14 mouse cellular contexts compared by ENCODE assay signal in the genomic region with DNA sequence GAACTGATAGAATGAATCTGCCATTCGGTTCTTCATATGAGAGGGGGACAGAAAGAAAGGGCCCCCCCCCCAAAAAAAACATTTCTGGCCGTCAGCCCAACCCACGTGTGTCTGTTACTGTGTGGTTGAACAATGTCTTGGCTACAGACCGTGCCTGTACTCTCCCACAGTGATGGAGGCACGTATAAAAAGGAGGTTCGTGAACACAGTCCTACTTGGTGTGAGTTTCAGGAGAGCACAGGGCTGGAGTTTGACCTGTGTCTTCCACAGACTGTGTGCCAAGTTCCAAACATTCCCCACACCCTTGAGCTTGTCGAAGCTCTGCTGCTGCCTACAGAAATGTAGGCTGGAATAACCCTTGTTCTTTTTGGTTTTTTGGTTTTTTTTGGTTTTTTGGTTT. TPM values are rescaled to one million over a fixed set of nuclear protein-coding genes. Genes with fewer than 3 reads are reported as not detected.
A peak's percentile ranks its signal among the peaks of the same experiment; 100 is the strongest.
DNase-seq lines count a peak whose midpoint lies in the region; ATAC-seq and TF ChIP-seq lines count a peak whose summit lies in the region.
"Had no signal": no experiment of that assay in that cellular context is flagged by ENCODE, and none has a peak within 500 bp of the region (broad histone marks: within the 10 kb centered on the region; RNA-seq: fewer than 3 reads in every experiment).

No protein-coding gene starts in this region.

- no peaks in the 10 kb centered on the region for H3K27me3 ChIP-seq in heart, embryonic 11.5 days (ENCODE audit: control insufficient read depth, insufficient read depth, low read length)
- no peaks in the 10 kb centered on the region for H3K27me3 ChIP-seq in kidney, embryonic 14.5 days (ENCODE audit: control insufficient read depth, insufficient read depth, low read length)
- no peaks in the 10 kb centered on the region for H3K27me3 ChIP-seq in Patski
- no peaks in the 10 kb centered on the region for H3K27me3 ChIP-seq in heart, postnatal 0 days (ENCODE audit: control insufficient read depth, insufficient read depth, low read length)

- intact Hi-C loops in heart, postnatal 25 days (cut with DNase I), result loop anchor here (2.0 to 10.0 kb wide), 4 partner anchors 67 to 444 kb away; a partner anchor contains a TSS

- POLR2A ChIA-PET in Patski (lab: Charles Lee), result interaction anchor here (0.6 kb wide), 1 partner anchor 363 kb away, joined by 3 read pairs; no protein-coding TSS in a partner anchor

- H3K4me1 ChIP-seq in heart, embryonic 11.5 days (ENCODE audit: control insufficient read depth, insufficient read depth, low read length), result 0 out of 2 replicates have a peak, but pooled peaks cover 7% of the 10 kb centered on the region
- H3K4me1 ChIP-seq in kidney, embryonic 14.5 days (ENCODE audit: control insufficient read depth, insufficient read depth, low read length), result no peaks in the 10 kb centered on the region
- 0 out of 2 replicates have a peak, but pooled peaks cover 4% of the 10 kb centered on the region for H3K4me1 ChIP-seq in heart, postnatal 0 days (ENCODE audit: control insufficient read depth, insufficient read depth)

- DNase-seq in heart, postnatal 25 days (ENCODE audit: low spot score), result no peak
- no peak for DNase-seq in kidney, postnatal 14 days
- no peak for DNase-seq in Patski (ENCODE audit: low read depth, low spot score)
- no peak for DNase-seq in heart, postnatal 0 days (ENCODE audit: low spot score)
- DNase-seq in frontal cortex, postnatal 25 days (ENCODE audit: low spot score in 2 of 2), result no peak
- DNase-seq: gastrocnemius, postnatal 10 days; liver; thymus, postnatal 25 days had no signal

- H3K9ac ChIP-seq in heart, embryonic 11.5 days (ENCODE audit: low read depth, low read length), result no peak overlapping the region
- no peak overlapping the region for H3K9ac ChIP-seq in kidney, embryonic 14.5 days (ENCODE audit: low read depth, low read length)
- H3K9ac ChIP-seq in heart, postnatal 0 days (replicated peaks; ENCODE audit: low read depth, low read length), result no peak overlapping the region

- no peaks in the 10 kb centered on the region for H3K36me3 ChIP-seq in heart, embryonic 11.5 days (ENCODE audit: control insufficient read depth, insufficient read depth, low read length)
- H3K36me3 ChIP-seq in kidney, embryonic 14.5 days (ENCODE audit: control insufficient read depth, insufficient read depth, low read length), result no peaks in the 10 kb centered on the region
- H3K36me3 ChIP-seq in heart, postnatal 0 days (replicated peaks; ENCODE audit: control insufficient read depth, insufficient read depth, low read length), result peaks cover 18% of the 10 kb centered on the region; the same call in 1 of the 2 replicates

- 0 out of 2 replicates have a peak, but pooled peaks have one; percentile 13 for TF ChIP-seq EP300 in heart, postnatal 0 days (IDR thresholded peaks at IDR 0.05; ENCODE audit: low read depth)

- 23% methylated on average over 7 of the region's 7 CpGs for WGBS in heart, embryonic 11.5 days (ENCODE audit: insufficient replicate concordance)
- 26% methylated on average over 7 of the region's 7 CpGs for WGBS in kidney, embryonic 14.5 days
- 17% methylated on average over 7 of the region's 7 CpGs for WGBS in heart, postnatal 0 days

- no peak overlapping the region for H3K4me3 ChIP-seq in heart, embryonic 11.5 days (ENCODE audit: low read depth, low read length)
- no peak overlapping the region for H3K4me3 ChIP-seq in kidney, embryonic 14.5 days (ENCODE audit: low read length)
- H3K4me3 ChIP-seq in heart, postnatal 0 days (ENCODE audit: low read depth, low read length), result no peak overlapping the region

- CTCF ChIA-PET in Patski (lab: Charles Lee), result interaction anchor here (0.7 to 1.6 kb wide), 6 partner anchors 10 to 331 kb away, joined by 3 to 7 read pairs (median 4); no protein-coding TSS in a partner anchor

- TF ChIP-seq CTCF in Patski (IDR thresholded peaks at IDR 0.05), result no peak
- TF ChIP-seq CTCF in heart, postnatal 0 days (IDR thresholded peaks at IDR 0.05; ENCODE audit: low read depth), result no peak

- in situ Hi-C loops in Patski (cut with MboI; ENCODE audit: low pct_unique_long_range_greater_than_20kb), result loop anchor here (5.0 to 10.0 kb wide), 2 partner anchors 37 to 814 kb away; a partner anchor contains a TSS

- H3K27ac ChIP-seq in heart, embryonic 11.5 days (ENCODE audit: low read depth, low read length), result peak overlapping the region; percentile 15; the same call in 1 of the 2 replicates
- no peak overlapping the region for H3K27ac ChIP-seq in kidney, embryonic 14.5 days (ENCODE audit: low read depth, low read length)
- peak overlapping the region; percentile 43 for H3K27ac ChIP-seq in heart, postnatal 0 days (ENCODE audit: low read depth)

- peak; percentile 73 for ATAC-seq in heart, embryonic 11.5 days (replicated peaks; ENCODE audit: insufficient number of reproducible peaks, low FRiP score, low TSS enrichment)
- ATAC-seq in kidney, embryonic 14.5 days (ENCODE audit: low FRiP score, low TSS enrichment), result peak; percentile 61; the same call in 1 of the 2 replicates
- peak; percentile 33 for ATAC-seq in Patski
- peak; percentile 72 for ATAC-seq in heart, postnatal 0 days (ENCODE audit: insufficient read depth, low read depth)
- ATAC-seq: inflammation-experienced regulatory T-cells, adult 6 months had no signal

- H3K4me2 ChIP-seq in heart, embryonic 11.5 days, result no peak overlapping the region
- no peak overlapping the region for H3K4me2 ChIP-seq in kidney, embryonic 14.5 days (replicated peaks; ENCODE audit: low read depth, low read length)
- no peak overlapping the region for H3K4me2 ChIP-seq in heart, postnatal 0 days (ENCODE audit: low read depth, low read length)

- H3K9me3 ChIP-seq in heart, embryonic 11.5 days (replicated peaks; ENCODE audit: control insufficient read depth, low read length), result no peaks in the 10 kb centered on the region
- H3K9me3 ChIP-seq in kidney, embryonic 14.5 days (ENCODE audit: control insufficient read depth, low read length), result no peaks in the 10 kb centered on the region
- H3K9me3 ChIP-seq in heart, postnatal 0 days (replicated peaks; ENCODE audit: control insufficient read depth, low read length), result no peaks in the 10 kb centered on the region

RNA-seq across cellular contexts. Expression of a gene that starts 9.4 kb away (rescaled TPM):
- 450 and 606 TPM in 2 replicates for polyA plus RNA-seq in heart, embryonic 11.5 days (2014; fragmentation: Nextera tagmentation; extraction: Ambion mirVana)
- total RNA-seq in heart, postnatal 25 days (2021), result 100 to 1,000 TPM; 411 to 470 TPM
- polyA plus RNA-seq in kidney, embryonic 14.5 days (2014; fragmentation: Nextera tagmentation; extraction: Ambion mirVana), result 0.17 and 0.23 TPM in 2 replicates
- 665 TPM for polyA plus RNA-seq in Patski (2021)
- 557 and 776 TPM in 2 replicates for total RNA-seq in heart, postnatal 0 days (2014; rRNA removed; ENCODE audit: low replicate concordance)
- 491 and 665 TPM in 2 replicates for polyA plus RNA-seq in heart, postnatal 0 days (2015; fragmentation: Nextera tagmentation; extraction: Ambion mirVana)
- total RNA-seq: layer of hippocampus, postnatal 25 days; MEL had no signal
- polyA plus RNA-seq: inflammation-experienced regulatory T-cells, adult 6 months had no signal

RNA-seq across cellular contexts. Expression of a gene that starts 26.9 kb away (rescaled TPM):
- polyA plus RNA-seq in heart, embryonic 11.5 days (2014; fragmentation: Nextera tagmentation; extraction: Ambion mirVana), result 53.3 and 55.6 TPM in 2 replicates
- 10 to 100 TPM; 14.3 to 15.7 TPM for total RNA-seq in heart, postnatal 25 days (2021)
- polyA plus RNA-seq in kidney, embryonic 14.5 days (2014; fragmentation: Nextera tagmentation; extraction: Ambion mirVana), result 89.3 and 104 TPM in 2 replicates
- polyA plus RNA-seq in Patski (2021), result 25.4 TPM
- 13.8 and 47.6 TPM in 2 replicates for total RNA-seq in heart, postnatal 0 days (2014; rRNA removed; ENCODE audit: low replicate concordance)
- 31.7 and 36.1 TPM in 2 replicates for polyA plus RNA-seq in heart, postnatal 0 days (2015; fragmentation: Nextera tagmentation; extraction: Ambion mirVana)

RNA-seq across cellular contexts. Expression of a gene that starts 53.2 kb away (rescaled TPM):
- not detected in 2 replicates for polyA plus RNA-seq in heart, embryonic 11.5 days (2014; fragmentation: Nextera tagmentation; extraction: Ambion mirVana)
- under 1 TPM; 0.47 to 0.59 TPM for total RNA-seq in heart, postnatal 25 days (2021)
- polyA plus RNA-seq in kidney, embryonic 14.5 days (2014; fragmentation: Nextera tagmentation; extraction: Ambion mirVana), result 0.20 TPM in 1 of 2 replicates, not detected in the other
- not detected for polyA plus RNA-seq in Patski (2021)
- not detected in 2 replicates for total RNA-seq in heart, postnatal 0 days (2014; rRNA removed; ENCODE audit: low replicate concordance)
- not detected in 2 replicates for polyA plus RNA-seq in heart, postnatal 0 days (2015; fragmentation: Nextera tagmentation; extraction: Ambion mirVana)
- total RNA-seq: MEL had no signal
- polyA plus RNA-seq: inflammation-experienced regulatory T-cells, adult 6 months; stomach, embryonic 14.5 days had no signal

Comparison
In these comparisons a context has a peak if more than half of its experiments do, and no peak if none do; other contexts are left out.
1. RNA of a gene that starts 9.4 kb away (polyA plus RNA-seq): 491 to 665 TPM in heart, postnatal 0 days, 665 TPM in Patski (single experiment) and 450 to 606 TPM in heart, embryonic 11.5 days; 0.17 to 0.23 TPM in kidney, embryonic 14.5 days; every median in the first group is over 100 times any median in the second.
2. Peak in every context shown above with its lines, with median percentiles within 50 percentile points of each other: ATAC-seq.